Mouse (Mus musculus) stomach, embryonic 16.5 days (tissue): ENCODE measurements around the gene Camkmt. TPM values are rescaled to one million over a fixed set of nuclear protein-coding genes. Genes with fewer than 3 reads are reported as not detected.

Source experiments
- ATAC-seq: fragments of 200-750 bp; cut with Nextera tagmentation; 2 replicates; pipeline ENCODE4 v1.8.0; 2017; ENCODE audit warnings: moderate number of reproducible peaks, moderate TSS enrichment; ENCODE audit not compliant: insufficient read depth, low FRiP score
- H3K27ac ChIP-seq: fragments of 300-500 bp; sonication (generic); 2 replicates; pipeline ENCODE4 v1.5.1; 2014; ENCODE audit warnings: low read length
- H3K27me3 ChIP-seq: fragments of 300-500 bp; sonication (generic); 2 replicates; pipeline ENCODE4 v1.6.1; 2014; ENCODE audit warnings: low read length, control low read depth, mixed read lengths; ENCODE audit not compliant: control insufficient read depth, insufficient read depth
- H3K36me3 ChIP-seq: fragments of 300-500 bp; sonication (generic); 2 replicates; pipeline ENCODE4 v1.6.1; 2014; ENCODE audit warnings: low read length; ENCODE audit not compliant: control insufficient read depth, insufficient read depth
- H3K4me1 ChIP-seq: fragments of 300-500 bp; sonication (generic); 2 replicates; pipeline ENCODE4 v1.6.1; 2014; ENCODE audit warnings: low read length, control low read depth, mixed read lengths; ENCODE audit not compliant: control insufficient read depth, insufficient read depth
- H3K4me2 ChIP-seq: fragments of 300-500 bp; sonication (generic); 2 replicates; pipeline ENCODE4 v1.6.1; 2014; ENCODE audit warnings: low read depth, low read length, mixed read lengths
- H3K4me3 ChIP-seq: fragments of 300-500 bp; sonication (generic); replicated peaks from 2 replicates; pipeline ENCODE4 v1.5.1; 2014; ENCODE audit warnings: mild to moderate bottlenecking, low read length
- H3K9ac ChIP-seq: fragments of 300-500 bp; sonication (generic); 2 replicates; pipeline ENCODE4 v1.6.1; 2014; ENCODE audit warnings: low read length
- H3K9me3 ChIP-seq: fragments of 300-500 bp; sonication (generic); replicated peaks from 2 replicates; pipeline ENCODE4 v1.6.1; 2016; ENCODE audit warnings: low read length, control low read depth; ENCODE audit not compliant: control insufficient read depth
- WGBS: fragments of 180-500 bp; shearing (Covaris S2); extraction: QIAGEN DNeasy Blood & Tissue Kit; methylation state at CpG from one replicate; pipeline ENCODE4 v1.1.7; 2014; 5-methylcytosine and 5-hydroxymethylcytosine counted together
- polyA plus RNA-seq: library from polyadenylated mRNA; unstranded; fragments of >200 nt; fragmentation: Nextera tagmentation; extraction: Ambion mirVana; gene quantifications from 2 replicates; pipeline ENCODE4 v1.2.1, GENCODE M21; 2015

Camkmt gene
- polyA plus RNA-seq, 1 experiment from 2014 or later: 13.7 TPM

GRCm38 (mm10) chr17:85199321-85199720, 109.0 kb downstream of the Camkmt start:
- ATAC-seq: no peak
- Histone ChIP-seq H3K27ac (no peak overlapping the region), H3K27me3 (no peaks in the 10 kb centered on the region), H3K9me3 (no peaks in the 10 kb centered on the region), H3K4me1 (no peaks in the 10 kb centered on the region), H3K36me3 (no peaks in the 10 kb centered on the region), H3K4me3 (no peak overlapping the region), H3K4me2 (no peak overlapping the region), H3K9ac (no peak overlapping the region)
- WGBS: 75% methylated on average over 11 of the region's 11 CpGs

- Histone ChIP-seq H3K4me1 (no peaks in the 10 kb centered on the region), H3K9ac (no peak overlapping the region), H3K4me2 (no peak overlapping the region), H3K4me3 (no peak overlapping the region), H3K27ac (no peak overlapping the region), H3K27me3 (no peaks in the 10 kb centered on the region), H3K9me3 (no peaks in the 10 kb centered on the region), H3K36me3 (no peaks in the 10 kb centered on the region)
- 78% methylated on average over 5 of the region's 5 CpGs for WGBS
- no peak for ATAC-seq
Measured at GRCm38 (mm10) chr17:85218054-85218453, 127.7 kb downstream of the Camkmt start.

GRCm38 (mm10) chr17:85242109-85242508, 151.8 kb downstream of the Camkmt start:
- WGBS: 81% methylated on average over 7 of the region's 7 CpGs
- H3K9me3 ChIP-seq: no peaks in the 10 kb centered on the region
- no peaks in the 10 kb centered on the region for H3K4me1 ChIP-seq
- H3K27me3 ChIP-seq: no peaks in the 10 kb centered on the region
- H3K36me3 ChIP-seq: no peaks in the 10 kb centered on the region
- H3K4me3 ChIP-seq: no peak overlapping the region
- no peak overlapping the region for H3K9ac ChIP-seq
- H3K27ac ChIP-seq: no peak overlapping the region
- H3K4me2 ChIP-seq: no peak overlapping the region
- no peak for ATAC-seq

- Histone ChIP-seq H3K4me1 (no peaks in the 10 kb centered on the region), H3K27me3 (no peaks in the 10 kb centered on the region), H3K4me2 (no peak overlapping the region), H3K36me3 (no peaks in the 10 kb centered on the region), H3K27ac (no peak overlapping the region), H3K9ac (no peak overlapping the region), H3K4me3 (no peak overlapping the region), H3K9me3 (no peaks in the 10 kb centered on the region)
- WGBS: 56% methylated on average over 5 of the region's 5 CpGs
- no peak for ATAC-seq
Measured at GRCm38 (mm10) chr17:85248962-85249361, 158.6 kb downstream of the Camkmt start.

GRCm38 (mm10) chr17:85249744-85250143, 159.4 kb downstream of the Camkmt start:
- Histone ChIP-seq H3K4me3 (no peak overlapping the region), H3K27me3 (no peaks in the 10 kb centered on the region), H3K4me1 (no peaks in the 10 kb centered on the region), H3K36me3 (no peaks in the 10 kb centered on the region), H3K27ac (no peak overlapping the region), H3K4me2 (no peak overlapping the region), H3K9me3 (no peaks in the 10 kb centered on the region), H3K9ac (no peak overlapping the region)
- no peak for ATAC-seq
- WGBS: 66% methylated on average over 7 of the region's 7 CpGs

GRCm38 (mm10) chr17:85256930-85257329, 166.6 kb downstream of the Camkmt start:
- H3K4me1 ChIP-seq: no peaks in the 10 kb centered on the region
- H3K4me3 ChIP-seq: no peak overlapping the region
- WGBS: 35% methylated on average over 9 of the region's 9 CpGs
- H3K4me2 ChIP-seq: no peak overlapping the region
- no peak overlapping the region for H3K9ac ChIP-seq
- no peak overlapping the region for H3K27ac ChIP-seq
- no peak for ATAC-seq
- H3K36me3 ChIP-seq: no peaks in the 10 kb centered on the region
- no peaks in the 10 kb centered on the region for H3K27me3 ChIP-seq
- H3K9me3 ChIP-seq: no peaks in the 10 kb centered on the region

GRCm38 (mm10) chr17:85257348-85257747, 167.0 kb downstream of the Camkmt start:
- Histone ChIP-seq H3K4me3 (no peak overlapping the region), H3K4me2 (no peak overlapping the region), H3K27me3 (no peaks in the 10 kb centered on the region), H3K36me3 (no peaks in the 10 kb centered on the region), H3K9me3 (no peaks in the 10 kb centered on the region), H3K4me1 (no peaks in the 10 kb centered on the region), H3K9ac (no peak overlapping the region), H3K27ac (no peak overlapping the region)
- ATAC-seq: no peak
- WGBS: 45% methylated on average over 11 of the region's 11 CpGs

GRCm38 (mm10) chr17:85258703-85259341, 168.5 kb downstream of the Camkmt start:
- Histone ChIP-seq H3K4me2 (no peak overlapping the region), H3K27ac (no peak overlapping the region), H3K36me3 (no peaks in the 10 kb centered on the region), H3K4me3 (no peak overlapping the region), H3K9me3 (no peaks in the 10 kb centered on the region), H3K9ac (no peak overlapping the region), H3K27me3 (no peaks in the 10 kb centered on the region), H3K4me1 (no peaks in the 10 kb centered on the region)
- no peak for ATAC-seq
- 60% methylated on average over 13 of the region's 13 CpGs for WGBS

- 71% methylated on average over 12 of the region's 12 CpGs for WGBS
- H3K36me3 ChIP-seq: no peaks in the 10 kb centered on the region
- H3K4me1 ChIP-seq: no peaks in the 10 kb centered on the region
- H3K27ac ChIP-seq: no peak overlapping the region
- no peaks in the 10 kb centered on the region for H3K9me3 ChIP-seq
- no peak for ATAC-seq
- H3K4me2 ChIP-seq: no peak overlapping the region
- H3K9ac ChIP-seq: no peak overlapping the region
- H3K27me3 ChIP-seq: no peaks in the 10 kb centered on the region
- no peak overlapping the region for H3K4me3 ChIP-seq
Measured at GRCm38 (mm10) chr17:85266831-85267422, 176.6 kb downstream of the Camkmt start.
